Mouse (Mus musculus) forebrain, postnatal 0 days (tissue): ENCODE results near the gene Card19. TPM values are rescaled to one million over a fixed set of nuclear protein-coding genes. Genes with fewer than 3 reads are reported as not detected.

Experiments used
- ATAC-seq: fragments of 200-750 bp; cut with Nextera tagmentation; 2 replicates; pipeline ENCODE4 v1.8.0; 2017; ENCODE audit warnings: mild to moderate bottlenecking, moderate library complexity
- DNase-seq: peaks from one replicate; pipeline ENCODE4 v3.0.0-alpha.2; 2015
- H3K27ac ChIP-seq: fragments of 300-500 bp; sonication (generic); 2 replicates; pipeline ENCODE4 v1.5.1; 2014; ENCODE audit warnings: low read depth, mild to moderate bottlenecking, antibody characterized with exemption, low read length, moderate library complexity, mixed read lengths
- H3K27me3 ChIP-seq: fragments of 300-500 bp; sonication (generic); 2 replicates; pipeline ENCODE4 v1.6.1; 2014; ENCODE audit warnings: mild to moderate bottlenecking, low read length, mixed read lengths; ENCODE audit not compliant: insufficient read depth
- H3K36me3 ChIP-seq: fragments of 300-500 bp; sonication (generic); 2 replicates; pipeline ENCODE4 v1.6.1; 2014; ENCODE audit warnings: mild to moderate bottlenecking, moderate library complexity; ENCODE audit not compliant: insufficient read depth
- H3K4me1 ChIP-seq: fragments of 300-500 bp; sonication (generic); 2 replicates; pipeline ENCODE4 v1.6.1; 2014; ENCODE audit warnings: antibody characterized with exemption; ENCODE audit not compliant: insufficient read depth
- H3K4me2 ChIP-seq: fragments of 300-500 bp; sonication (generic); 2 replicates; pipeline ENCODE4 v1.6.1; 2014; ENCODE audit warnings: low read depth, mild to moderate bottlenecking, moderate library complexity
- H3K4me3 ChIP-seq: fragments of 300-500 bp; sonication (generic); 2 replicates; pipeline ENCODE4 v1.5.1; 2014; ENCODE audit warnings: low read depth, low read length, mixed read lengths
- H3K9ac ChIP-seq: fragments of 300-500 bp; sonication (generic); 2 replicates; pipeline ENCODE4 v1.6.1; 2014; ENCODE audit warnings: mild to moderate bottlenecking
- H3K9me3 ChIP-seq: fragments of 300-500 bp; sonication (generic); 2 replicates; pipeline ENCODE4 v1.6.1; 2016; ENCODE audit warnings: low read length
- CTCF ChIP-seq: sonication (generic); IDR thresholded peaks from 2 replicates; pipeline ENCODE4 v1.5.1; 2016; ENCODE audit warnings: antibody characterized with exemption, control low read depth, low read depth
- WGBS: fragments of 180-500 bp; shearing (Covaris S2); extraction: QIAGEN DNeasy Blood & Tissue Kit; methylation state at CpG from one replicate; pipeline ENCODE4 v1.1.7; 2014; 5-methylcytosine and 5-hydroxymethylcytosine counted together
- polyA plus RNA-seq: library from polyadenylated mRNA; unstranded; fragments of >200 nt; fragmentation: Nextera tagmentation; extraction: Ambion mirVana; gene quantifications from 2 replicates; pipeline ENCODE4 v1.2.1, GENCODE M21; 2015
- total RNA-seq: library from RNA; depleted of rRNA; stranded (reverse); fragments of >200 nt; gene quantifications from 2 replicates; pipeline ENCODE4 v1.2.3, GENCODE M21; 2014

Card19 gene
- total and polyA plus RNA-seq, 2 experiments from 2014 or later: 14.9 to 32.0 TPM

GRCm38 (mm10) chr13:49172335-49172734, 43.5 kb downstream of the Card19 start:
- 59% methylated on average over 7 of the region's 7 CpGs for WGBS
- H3K27ac ChIP-seq: peak overlapping the region; percentile 54; the same call in 1 of the 2 replicates
- H3K36me3 ChIP-seq: no peaks in the 10 kb centered on the region

GRCm38 (mm10) chr13:49171729-49172128, 44.1 kb downstream of the Card19 start:
- H3K4me1 ChIP-seq: no peaks in the 10 kb centered on the region
- 78% methylated on average over 1 of the region's 1 CpGs for WGBS
- no peak for TF ChIP-seq CTCF
- H3K27ac ChIP-seq: no peak overlapping the region; the same call in 1 of the 2 replicates
- ATAC-seq (no peak), DNase-seq (no peak)
- H3K9me3 ChIP-seq: no peaks in the 10 kb centered on the region
- H3K4me3 ChIP-seq: no peak overlapping the region
- H3K36me3 ChIP-seq: no peaks in the 10 kb centered on the region
- H3K9ac ChIP-seq: no peak overlapping the region
- no peak overlapping the region for H3K4me2 ChIP-seq
- H3K27me3 ChIP-seq: no peaks in the 10 kb centered on the region

More at GRCm38 (mm10) chr13:49172335-49172734, 43.5 kb downstream of the Card19 start:
- no peaks in the 10 kb centered on the region for H3K27me3 ChIP-seq
- H3K9ac ChIP-seq: no peak overlapping the region
- ATAC-seq (peak; percentile 58), DNase-seq (peak; percentile 60)
- no peaks in the 10 kb centered on the region for H3K4me1 ChIP-seq
- no peaks in the 10 kb centered on the region for H3K9me3 ChIP-seq
- no peak overlapping the region for H3K4me3 ChIP-seq
- no peak overlapping the region for H3K4me2 ChIP-seq
- TF ChIP-seq CTCF: no peak

- no peak for TF ChIP-seq CTCF
- Histone ChIP-seq H3K4me3 (no peak overlapping the region), H3K9ac (no peak overlapping the region), H3K27ac (no peak overlapping the region), H3K4me1 (no peaks in the 10 kb centered on the region), H3K4me2 (no peak overlapping the region), H3K27me3 (no peaks in the 10 kb centered on the region), H3K9me3 (no peaks in the 10 kb centered on the region), H3K36me3 (no peaks in the 10 kb centered on the region)
- DNase-seq: no peak
- ATAC-seq: no peak
- 92% methylated on average over 11 of the region's 11 CpGs for WGBS
Observed at GRCm38 (mm10) chr13:49170623-49171022, 45.2 kb downstream of the Card19 start.

- peak; percentile 90 for TF ChIP-seq CTCF
- H3K36me3 ChIP-seq: no peaks in the 10 kb centered on the region
- H3K27ac ChIP-seq: no peak overlapping the region
- peak; percentile 56; the same call in 1 of the 2 replicates for ATAC-seq
- H3K9ac ChIP-seq: no peak overlapping the region
- H3K27me3 ChIP-seq: no peaks in the 10 kb centered on the region
- no peak overlapping the region for H3K4me3 ChIP-seq
- H3K4me2 ChIP-seq: no peak overlapping the region
- no peaks in the 10 kb centered on the region for H3K4me1 ChIP-seq
- 19% methylated on average over 17 of the region's 17 CpGs for WGBS
- no peaks in the 10 kb centered on the region for H3K9me3 ChIP-seq
- DNase-seq: peak; percentile 84
Observed at GRCm38 (mm10) chr13:49169448-49170207, 46.2 kb downstream of the Card19 start.

GRCm38 (mm10) chr13:49167081-49167480, 48.8 kb downstream of the Card19 start:
- 53% methylated on average over 9 of the region's 9 CpGs for WGBS
- no peak overlapping the region for H3K27ac ChIP-seq
- no peak for DNase-seq

GRCm38 (mm10) chr13:49163645-49164044, 52.2 kb downstream of the Card19 start:
- Histone ChIP-seq H3K4me1 (no peaks in the 10 kb centered on the region), H3K4me3 (no peak overlapping the region), H3K27ac (no peak overlapping the region), H3K9me3 (no peaks in the 10 kb centered on the region), H3K27me3 (no peaks in the 10 kb centered on the region), H3K36me3 (no peaks in the 10 kb centered on the region), H3K4me2 (no peak overlapping the region), H3K9ac (no peak overlapping the region)
- no peak for TF ChIP-seq CTCF
- WGBS: 81% methylated on average over 7 of the region's 7 CpGs
- no peak for DNase-seq
- no peak for ATAC-seq

More at GRCm38 (mm10) chr13:49167081-49167480, 48.8 kb downstream of the Card19 start:
- no peaks in the 10 kb centered on the region for H3K4me1 ChIP-seq
- no peaks in the 10 kb centered on the region for H3K36me3 ChIP-seq
- ATAC-seq: no peak
- TF ChIP-seq CTCF: no peak
- no peaks in the 10 kb centered on the region for H3K27me3 ChIP-seq
- no peak overlapping the region for H3K4me3 ChIP-seq
- no peaks in the 10 kb centered on the region for H3K9me3 ChIP-seq
- no peak overlapping the region for H3K9ac ChIP-seq
- H3K4me2 ChIP-seq: no peak overlapping the region

GRCm38 (mm10) chr13:49162722-49163121, 53.1 kb downstream of the Card19 start:
- no peak for TF ChIP-seq CTCF
- no peaks in the 10 kb centered on the region for H3K4me1 ChIP-seq
- 79% methylated on average over 4 of the region's 4 CpGs for whole genome bisulfite sequencing

More at GRCm38 (mm10) chr13:49162722-49163121, 53.1 kb downstream of the Card19 start:
- Histone ChIP-seq H3K27me3 (no peaks in the 10 kb centered on the region), H3K4me2 (no peak overlapping the region), H3K9me3 (no peaks in the 10 kb centered on the region), H3K36me3 (no peaks in the 10 kb centered on the region), H3K27ac (no peak overlapping the region), H3K9ac (no peak overlapping the region), H3K4me3 (no peak overlapping the region)
- DNase-seq (no peak), ATAC-seq (no peak)
